Comparison of ENCODE assay signal across 8 mouse cellular contexts in genomic region chr8:95807861-95808260, GRCm38 (mm10). TPM values are rescaled to one million over a fixed set of nuclear protein-coding genes. Genes with fewer than 3 reads are reported as not detected.
DNase-seq lines count a peak whose midpoint lies in the region; ATAC-seq lines count a peak whose summit lies in the region.

No protein-coding gene starts in this region.

- peak overlapping the region; percentile 44; the same call in 1 of the 2 replicates for H3K9ac ChIP-seq in forebrain, embryonic 14.5 days (ENCODE audit: low read length)
- peak overlapping the region; percentile 48 for H3K9ac ChIP-seq in neural tube, embryonic 15.5 days (replicated peaks)

- peak overlapping the region; percentile 93 for H3K27ac ChIP-seq in forebrain, embryonic 14.5 days (ENCODE audit: low read depth, low read length)
- H3K27ac ChIP-seq in neural tube, embryonic 15.5 days (replicated peaks) = peak overlapping the region; percentile 96

- H3K36me3 ChIP-seq in forebrain, embryonic 14.5 days (ENCODE audit: control insufficient read depth, insufficient read depth, low read length) = no peaks in the 10 kb centered on the region
- no peaks in the 10 kb centered on the region for H3K36me3 ChIP-seq in neural tube, embryonic 15.5 days

- peak overlapping the region; percentile 96 for H3K4me3 ChIP-seq in forebrain, embryonic 14.5 days (ENCODE audit: low read depth, low read length)
- H3K4me3 ChIP-seq in neural tube, embryonic 15.5 days (replicated peaks) = peak overlapping the region; percentile 99

- ATAC-seq in forebrain, embryonic 14.5 days = peak; percentile 94
- ATAC-seq in neural tube, embryonic 15.5 days (ENCODE audit: low FRiP score) = peak; percentile 95

- intact Hi-C loops in heart, postnatal 14 days (cut with DNase I) = no loop called here

- under 1% methylated on average over 20 of the region's 20 CpGs for WGBS in forebrain, embryonic 14.5 days
- 0% methylated on average over 20 of the region's 20 CpGs for WGBS in neural tube, embryonic 15.5 days

- H3K9me3 ChIP-seq in forebrain, embryonic 14.5 days (replicated peaks; ENCODE audit: control insufficient read depth, low read length) = no peaks in the 10 kb centered on the region
- no peaks in the 10 kb centered on the region for H3K9me3 ChIP-seq in neural tube, embryonic 15.5 days (replicated peaks)

- H3K27me3 ChIP-seq in forebrain, embryonic 14.5 days (replicated peaks; ENCODE audit: control insufficient read depth, insufficient read depth, low read length) = no peaks in the 10 kb centered on the region
- no peaks in the 10 kb centered on the region for H3K27me3 ChIP-seq in neural tube, embryonic 15.5 days (replicated peaks)

- DNase-seq in ES-CJ7 (ENCODE audit: low read depth, low spot score) = peak; percentile 99
- peak; percentile 89 for DNase-seq in cerebellum, adult 11 months
- peak; percentile 98 for DNase-seq in forebrain, embryonic 14.5 days (ENCODE audit: low spot score)
- peak; percentile 88 to 90 for DNase-seq in heart, postnatal 14 days
- peak; percentile 97 for DNase-seq in layer of hippocampus, adult 11-12 months (ENCODE audit: low spot score)
- peak; percentile 95 to 96 for DNase-seq in lung, adult 18-20 months
- DNase-seq in testis, postnatal 14 days (ENCODE audit: low spot score) = peak; percentile 94

- peaks cover 12% of the 10 kb centered on the region for H3K4me1 ChIP-seq in forebrain, embryonic 14.5 days (ENCODE audit: control insufficient read depth, insufficient read depth, low read length)
- H3K4me1 ChIP-seq in neural tube, embryonic 15.5 days = peaks cover 27% of the 10 kb centered on the region

- H3K4me2 ChIP-seq in forebrain, embryonic 14.5 days (ENCODE audit: low read length) = peak overlapping the region; percentile 59
- peak overlapping the region; percentile 60 for H3K4me2 ChIP-seq in neural tube, embryonic 15.5 days

RNA-seq across cellular contexts. Expression of gene Cnot1, which starts 0.6 kb away (rescaled TPM):
- 63.0 and 66.4 TPM in 2 replicates for polyA plus RNA-seq in forebrain, embryonic 14.5 days (2014; fragmentation: Nextera tagmentation; extraction: Ambion mirVana)
- total RNA-seq in heart, postnatal 14 days (2021) = 100 to 1,000 TPM; 129 to 138 TPM
- polyA plus RNA-seq in neural tube, embryonic 15.5 days (2015; fragmentation: Nextera tagmentation; extraction: Ambion mirVana) = 33.8 and 37.8 TPM in 2 replicates

RNA-seq across cellular contexts. Expression of gene Sap18b, which starts 17.3 kb away (rescaled TPM):
- polyA plus RNA-seq in forebrain, embryonic 14.5 days (2014; fragmentation: Nextera tagmentation; extraction: Ambion mirVana) = 271 and 294 TPM in 2 replicates
- 10 to 100 TPM; 81.7 to 82.4 TPM for total RNA-seq in heart, postnatal 14 days (2021)
- polyA plus RNA-seq in neural tube, embryonic 15.5 days (2015; fragmentation: Nextera tagmentation; extraction: Ambion mirVana) = 256 and 276 TPM in 2 replicates

RNA-seq across cellular contexts. Expression of gene Slc38a7, which starts 45.5 kb away (rescaled TPM):
- 25.4 and 27.5 TPM in 2 replicates for polyA plus RNA-seq in forebrain, embryonic 14.5 days (2014; fragmentation: Nextera tagmentation; extraction: Ambion mirVana)
- 10 to 100 TPM in 1 of 2 experiments, 1 to 10 TPM in 1; 9.9 to 12.0 TPM for total RNA-seq in heart, postnatal 14 days (2021)
- 21.2 and 23.0 TPM in 2 replicates for polyA plus RNA-seq in neural tube, embryonic 15.5 days (2015; fragmentation: Nextera tagmentation; extraction: Ambion mirVana)

Comparison
In these comparisons a context has a peak if more than half of its experiments do, and no peak if none do; other contexts are left out.
1. Peak in every context shown above with its lines: DNase-seq, ATAC-seq, H3K4me3 ChIP-seq and H3K27ac ChIP-seq.